Mouse (Mus musculus) embryonic fibroblast, embryonic 13.5 days (primary cell): ENCODE data around the gene Mroh2a.

Experiments used
- CTCF ChIP-seq: IDR thresholded peaks from 2 replicates; pipeline ENCODE4 v1.5.1; 2011; ENCODE audit warnings: mild to moderate bottlenecking, control low read depth, low read length, moderate library complexity, borderline replicate concordance; ENCODE audit not compliant: insufficient read depth
- POLR2A ChIP-seq: IDR thresholded peaks from 2 replicates; pipeline ENCODE4 v1.6.1; 2011; ENCODE audit warnings: low read depth, mild to moderate bottlenecking, control low read depth, low read length, moderate library complexity

DNA sequence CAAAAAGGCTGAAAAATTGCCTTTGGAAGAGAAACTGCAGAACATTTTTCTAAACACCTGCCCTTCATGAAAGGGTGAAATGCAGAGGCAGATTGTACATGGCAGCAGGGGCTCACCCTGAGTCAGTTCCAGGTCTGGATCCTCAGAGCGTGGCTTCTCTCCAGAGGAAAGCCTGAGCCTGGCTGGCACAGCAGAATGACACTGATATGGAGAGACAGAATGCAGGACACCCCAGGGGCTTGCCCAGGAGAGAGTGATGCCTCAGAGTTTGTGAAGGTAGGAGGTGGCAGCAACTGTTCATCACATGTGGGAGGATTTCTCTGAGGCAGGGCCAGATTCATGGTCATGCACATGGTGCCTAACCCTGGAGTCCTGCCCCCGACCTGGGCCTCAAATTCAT is 26.8 kb upstream of the Mroh2a start:
- TF ChIP-seq CTCF, result no peak
- no peak for TF ChIP-seq POLR2A
